Mouse (Mus musculus) thymus, adult 2 months (tissue): ENCODE measurements around the gene Mad1l1. TPM values are rescaled to one million over a fixed set of nuclear protein-coding genes. Genes with fewer than 3 reads are reported as not detected.

Source experiments
- DNase-seq: peaks from one replicate; pipeline ENCODE4 v3.0.0; 2021
- H3K27ac ChIP-seq: fragments of 200-500 bp; 2 replicates; pipeline ENCODE4 v1.5.1; 2012; ENCODE audit warnings: low read length, control low read depth; ENCODE audit not compliant: control insufficient read depth, insufficient read depth
- H3K27me3 ChIP-seq: fragments of 200-500 bp; 2 replicates; pipeline ENCODE4 v1.6.1; 2012; ENCODE audit warnings: mild to moderate bottlenecking, low read length, moderate library complexity, mixed read lengths; ENCODE audit not compliant: control insufficient read depth, insufficient read depth
- H3K36me3 ChIP-seq: fragments of 200-500 bp; 2 replicates; pipeline ENCODE4 v1.6.1; 2012; ENCODE audit warnings: mild to moderate bottlenecking, low read length, moderate library complexity; ENCODE audit not compliant: control insufficient read depth, insufficient read depth
- H3K4me1 ChIP-seq: fragments of 200-500 bp; replicated peaks from 2 replicates; pipeline ENCODE4 v1.6.1; 2012; ENCODE audit warnings: low read length; ENCODE audit not compliant: control insufficient read depth, insufficient read depth
- H3K4me3 ChIP-seq: fragments of 200-500 bp; 2 replicates; pipeline ENCODE4 v1.5.1; 2012; ENCODE audit warnings: mild to moderate bottlenecking, low read length, control low read depth, moderate library complexity; ENCODE audit not compliant: control insufficient read depth, insufficient read depth
- CTCF ChIP-seq: fragments of 200-500 bp; IDR thresholded peaks from 2 replicates; pipeline ENCODE4 v1.5.1; 2012; ENCODE audit warnings: mild to moderate bottlenecking, control low read depth, low read length, moderate library complexity, borderline replicate concordance; ENCODE audit not compliant: control insufficient read depth, poor library complexity, insufficient read depth; ENCODE audit errors: extremely low read depth
- POLR2A ChIP-seq: fragments of 200-500 bp; IDR thresholded peaks from 2 replicates; pipeline ENCODE4 v1.6.1; 2012; ENCODE audit warnings: mild to moderate bottlenecking, low read length, control low read depth, moderate library complexity; ENCODE audit not compliant: control insufficient read depth, poor library complexity, insufficient read depth; ENCODE audit errors: extremely low read depth
- WGBS: fragments of 180-500 bp; shearing (Covaris S2); methylation state at CpG from one replicate; pipeline ENCODE4 v1.1.7; 2018; 5-methylcytosine and 5-hydroxymethylcytosine counted together
- polyA plus RNA-seq: library from polyadenylated mRNA; depleted of rRNA; stranded (reverse); fragments of >200 nt; gene quantifications from 2 replicates; pipeline ENCODE4 v1.2.3, GENCODE M21; 2012

Mad1l1 gene
- polyA plus RNA-seq, 1 experiment: 252 TPM

GRCm38 (mm10) chr5:140282900-140283299, 38.5 kb downstream of the Mad1l1 start:
- H3K4me1 ChIP-seq: peaks cover 70% of the 10 kb centered on the region
- no peak for TF ChIP-seq POLR2A
- no peak for TF ChIP-seq CTCF
- H3K27ac ChIP-seq: peak overlapping the region; percentile 83
- 21% methylated on average over 3 of the region's 3 CpGs for WGBS
- H3K4me3 ChIP-seq: no peak overlapping the region
- H3K27me3 ChIP-seq: no peaks in the 10 kb centered on the region
- H3K36me3 ChIP-seq: no peaks in the 10 kb centered on the region
- peak; percentile 28 for DNase-seq

GRCm38 (mm10) chr5:140282376-140282775, 39.0 kb downstream of the Mad1l1 start:
- WGBS: 25% methylated on average over 8 of the region's 8 CpGs
- H3K27me3 ChIP-seq: no peaks in the 10 kb centered on the region
- H3K36me3 ChIP-seq: no peaks in the 10 kb centered on the region
- no peak overlapping the region for H3K4me3 ChIP-seq
- DNase-seq: peak; percentile 83
- H3K27ac ChIP-seq: peak overlapping the region; percentile 83
- 0 out of 2 replicates have a peak, but pooled peaks have one; percentile 23 for TF ChIP-seq CTCF
- TF ChIP-seq POLR2A: no peak
- H3K4me1 ChIP-seq: peaks cover 69% of the 10 kb centered on the region

- peaks cover 54% of the 10 kb centered on the region for H3K4me1 ChIP-seq
- no peaks in the 10 kb centered on the region for H3K27me3 ChIP-seq
- TF ChIP-seq CTCF (no peak), POLR2A (no peak)
- no peak overlapping the region for H3K27ac ChIP-seq
- DNase-seq: no peak
- H3K4me3 ChIP-seq: no peak overlapping the region
- WGBS: 95% methylated on average over 9 of the region's 9 CpGs
- no peaks in the 10 kb centered on the region for H3K36me3 ChIP-seq
Measured at GRCm38 (mm10) chr5:140280205-140280604, 41.1 kb downstream of the Mad1l1 start.

GRCm38 (mm10) chr5:140276779-140277178, 44.6 kb downstream of the Mad1l1 start:
- no peaks in the 10 kb centered on the region for H3K36me3 ChIP-seq
- H3K27ac ChIP-seq: no peak overlapping the region
- no peaks in the 10 kb centered on the region for H3K27me3 ChIP-seq
- WGBS: 97% methylated on average over 6 of the region's 6 CpGs
- H3K4me3 ChIP-seq: no peak overlapping the region
- H3K4me1 ChIP-seq: peaks cover 43% of the 10 kb centered on the region
- no peak for DNase-seq
- TF ChIP-seq CTCF (no peak), POLR2A (no peak)

GRCm38 (mm10) chr5:140270976-140271685, 50.2 kb downstream of the Mad1l1 start:
- H3K27ac ChIP-seq: peak overlapping the region; percentile 99
- peak; percentile 73 for DNase-seq
- H3K36me3 ChIP-seq: no peaks in the 10 kb centered on the region
- no peaks in the 10 kb centered on the region for H3K27me3 ChIP-seq
- WGBS: 52% methylated on average over 5 of the region's 5 CpGs
- peaks cover 53% of the 10 kb centered on the region for H3K4me1 ChIP-seq
- TF ChIP-seq CTCF: no peak
- 0 out of 2 replicates have a peak, but pooled peaks have one; percentile 44 for TF ChIP-seq POLR2A
- H3K4me3 ChIP-seq: no peak overlapping the region

GRCm38 (mm10) chr5:140268396-140268795, 53.0 kb downstream of the Mad1l1 start:
- Histone ChIP-seq H3K36me3 (no peaks in the 10 kb centered on the region), H3K27me3 (no peaks in the 10 kb centered on the region), H3K4me3 (no peak overlapping the region), H3K4me1 (peaks cover 66% of the 10 kb centered on the region), H3K27ac (peak overlapping the region; percentile 30)
- WGBS: 93% methylated on average over 4 of the region's 4 CpGs
- TF ChIP-seq POLR2A (no peak), CTCF (no peak)
- DNase-seq: no peak

- no peak for TF ChIP-seq POLR2A
- TF ChIP-seq CTCF: no peak
- Histone ChIP-seq H3K27me3 (no peaks in the 10 kb centered on the region), H3K36me3 (no peaks in the 10 kb centered on the region), H3K27ac (peak overlapping the region; percentile 26; the same call in 1 of the 2 replicates), H3K4me1 (peaks cover 75% of the 10 kb centered on the region), H3K4me3 (no peak overlapping the region)
- 85% methylated on average over 2 of the region's 2 CpGs for WGBS
- DNase-seq: no peak
Measured at GRCm38 (mm10) chr5:140267061-140267460, 54.3 kb downstream of the Mad1l1 start.
